Comparison of ENCODE assay signal across 24 mouse cellular contexts in genomic region chr11:63560466-63560865, GRCm38 (mm10).
A peak's percentile ranks its signal among the peaks of the same experiment; 100 is the strongest.
DNase-seq lines count a peak whose midpoint lies in the region; ATAC-seq and TF ChIP-seq lines count a peak whose summit lies in the region.
"Had no signal": no experiment of that assay in that cellular context is flagged by ENCODE, and none has a peak within 500 bp of the region (broad histone marks: within the 10 kb centered on the region; RNA-seq: fewer than 3 reads in every experiment).

No protein-coding gene starts in this region.

- TF ChIP-seq CTCF in brain, embryonic 14.5 days (IDR thresholded peaks at IDR 0.05; ENCODE audit: borderline replicate concordance, extremely low read depth, insufficient read depth, insufficient read length): no peak

- no peak overlapping the region for H3K9ac ChIP-seq in forebrain, embryonic 13.5 days
- H3K9ac ChIP-seq in forebrain, embryonic 16.5 days (replicated peaks; ENCODE audit: low read depth, low read length): no peak overlapping the region
- H3K9ac ChIP-seq: embryonic facial prominence, embryonic 12.5 days; forebrain, embryonic 15.5 days had no signal

- no peak overlapping the region for H3K27ac ChIP-seq in forebrain, embryonic 13.5 days
- no peak overlapping the region for H3K27ac ChIP-seq in forebrain, embryonic 16.5 days (ENCODE audit: low read length)
- H3K27ac ChIP-seq: embryonic facial prominence, embryonic 10.5 days; embryonic facial prominence, embryonic 12.5 days; forebrain, embryonic 15.5 days had no signal

- H3K4me3 ChIP-seq in forebrain, embryonic 13.5 days: no peak overlapping the region
- H3K4me3 ChIP-seq in forebrain, embryonic 16.5 days (replicated peaks; ENCODE audit: low read length): no peak overlapping the region
- H3K4me3 ChIP-seq: embryonic facial prominence, embryonic 10.5 days; embryonic facial prominence, embryonic 12.5 days; forebrain, embryonic 15.5 days had no signal

- WGBS in forebrain, embryonic 13.5 days: 37% methylated on average over 6 of the region's 6 CpGs
- whole genome bisulfite sequencing in forebrain, embryonic 16.5 days: 32% methylated on average over 6 of the region's 6 CpGs

- peaks cover 9% of the 10 kb centered on the region; the same call in 1 of the 2 replicates for H3K4me1 ChIP-seq in forebrain, embryonic 13.5 days
- H3K4me1 ChIP-seq in forebrain, embryonic 16.5 days (replicated peaks; ENCODE audit: control insufficient read depth, insufficient read depth, low read length): peaks cover 6% of the 10 kb centered on the region; the same call in 1 of the 2 replicates

- H3K27me3 ChIP-seq in forebrain, embryonic 13.5 days: no peaks in the 10 kb centered on the region
- no peaks in the 10 kb centered on the region for H3K27me3 ChIP-seq in forebrain, embryonic 16.5 days (replicated peaks; ENCODE audit: control insufficient read depth, insufficient read depth, low read length)
- H3K27me3 ChIP-seq: CH12.LX; embryonic facial prominence, embryonic 12.5 days; forebrain, embryonic 15.5 days had no signal

- 0 out of 2 replicates have a peak overlapping the region, but pooled peaks have one; percentile 3 for H3K4me2 ChIP-seq in forebrain, embryonic 13.5 days
- H3K4me2 ChIP-seq in forebrain, embryonic 16.5 days (ENCODE audit: low read length): no peak overlapping the region
- H3K4me2 ChIP-seq: embryonic facial prominence, embryonic 12.5 days; forebrain, embryonic 15.5 days had no signal

- intact Hi-C loops in heart, postnatal 36 days (cut with DNase I): no loop called here

- H3K36me3 ChIP-seq in forebrain, embryonic 13.5 days (ENCODE audit: poor library complexity, severe bottlenecking): no peaks in the 10 kb centered on the region
- no peaks in the 10 kb centered on the region for H3K36me3 ChIP-seq in forebrain, embryonic 16.5 days (ENCODE audit: control insufficient read depth, insufficient read depth)
- H3K36me3 ChIP-seq: embryonic facial prominence, embryonic 10.5 days; embryonic facial prominence, embryonic 12.5 days; forebrain, embryonic 15.5 days; G1E had no signal

- DNase-seq in adrenal gland, postnatal 10 days: peak; percentile 4
- no peak for DNase-seq in adrenal gland, postnatal 4 days (ENCODE audit: low spot score in 2 of 2)
- DNase-seq in heart, adult 11 months: peak; percentile 50
- no peak for DNase-seq in heart, postnatal 36 days
- peak; percentile 79 for DNase-seq in brain, embryonic 14.5 days (ENCODE audit: low read depth)
- DNase-seq: adrenal gland, adult 8-10 months; adrenal gland, postnatal 25 days; B cell, adult 2 months; cerebellum, adult 11 months; cerebellum, adult 18-20 months; cerebellum, adult 8-10 months; cerebellum, adult 9-11 months; cerebellum, postnatal 14 days; cerebellum, postnatal 36 days had no signal

- no peaks in the 10 kb centered on the region for H3K9me3 ChIP-seq in forebrain, embryonic 13.5 days (replicated peaks)
- H3K9me3 ChIP-seq in forebrain, embryonic 16.5 days (ENCODE audit: control insufficient read depth, low read length): no peaks in the 10 kb centered on the region
- H3K9me3 ChIP-seq: embryonic facial prominence, embryonic 10.5 days; embryonic facial prominence, embryonic 12.5 days; forebrain, embryonic 15.5 days had no signal

- no peak for TF ChIP-seq POLR2A in brain, embryonic 14.5 days (IDR thresholded peaks at IDR 0.05; ENCODE audit: borderline replicate concordance, extremely low read depth, insufficient read depth, insufficient read length, poor library complexity, severe bottlenecking)

- ATAC-seq in forebrain, embryonic 13.5 days: no peak
- ATAC-seq in forebrain, embryonic 16.5 days: no peak
- ATAC-seq: activated CD4-positive, CD25-positive, alpha-beta regulatory T cell, adult 4 months; CD4-positive, CD25-positive, alpha-beta regulatory T cell, adult 4 months; forebrain, embryonic 15.5 days; Patski had no signal

Comparison
In these comparisons a context has a peak if more than half of its experiments do, and no peak if none do; other contexts are left out.
1. DNase-seq: peak in adrenal gland, postnatal 10 days (single experiment), heart, adult 11 months (single experiment) and brain, embryonic 14.5 days (single experiment); none in adrenal gland, postnatal 4 days (0 of 2) and heart, postnatal 36 days (0 of 2).